Mouse (Mus musculus) retina, postnatal 1 day (tissue): ENCODE data around the gene Shroom3.

Experiments
- DNase-seq: peaks from one replicate; pipeline ENCODE4 v3.0.0-alpha.2; 2012

The Shroom3 gene

DNA sequence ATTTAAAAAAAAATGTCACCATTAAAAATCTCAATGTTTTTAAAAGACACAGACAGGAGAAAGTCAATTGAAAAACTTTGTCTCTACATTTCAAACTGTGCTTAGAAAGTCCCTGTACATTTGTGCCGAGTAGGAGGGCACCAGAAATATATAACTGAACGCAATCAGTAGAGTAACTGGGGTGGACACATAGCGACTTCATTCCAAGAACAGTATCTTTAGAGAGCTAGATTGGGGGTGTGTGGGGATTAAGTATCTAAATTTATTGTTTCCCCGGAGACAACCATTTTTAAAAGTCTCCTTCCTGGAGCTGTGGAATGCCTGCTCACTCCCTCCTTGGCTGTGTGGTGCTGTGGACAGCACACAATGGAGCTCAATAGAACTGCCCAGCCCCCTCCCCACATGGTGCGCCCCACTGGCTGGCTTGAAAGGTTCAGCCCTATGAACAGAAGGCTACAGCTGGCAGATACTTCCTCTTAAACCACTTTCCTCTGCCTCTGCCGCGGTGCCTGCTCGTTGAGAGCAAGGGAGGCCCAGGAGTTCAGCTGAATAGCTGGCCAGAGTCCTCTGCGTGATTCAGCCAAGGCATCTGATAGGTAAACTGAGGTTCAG lies 127.8 kb downstream of the Shroom3 start:
- peak; percentile 73 for DNase-seq

DNA sequence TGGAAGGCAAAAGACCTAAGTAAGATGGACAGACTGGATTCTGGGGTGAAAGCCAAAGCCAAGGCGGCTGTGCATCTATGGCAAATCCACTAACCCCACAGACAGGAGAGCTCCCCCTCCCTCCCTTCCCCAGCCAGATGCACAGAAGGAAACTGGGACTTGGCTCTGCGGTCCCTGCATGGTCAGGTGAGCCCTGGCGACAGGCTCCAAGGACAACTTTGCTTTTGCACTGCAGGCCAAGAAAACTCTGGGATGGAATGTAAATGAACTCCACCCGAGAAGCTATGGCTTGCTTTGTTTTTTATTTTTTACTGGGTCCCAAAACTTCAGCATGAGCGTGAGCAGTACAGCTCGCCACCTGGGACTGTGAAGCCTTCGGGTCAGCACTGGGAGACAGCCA lies 128.5 kb downstream of the Shroom3 start:
- DNase-seq = peak; percentile 32

DNA sequence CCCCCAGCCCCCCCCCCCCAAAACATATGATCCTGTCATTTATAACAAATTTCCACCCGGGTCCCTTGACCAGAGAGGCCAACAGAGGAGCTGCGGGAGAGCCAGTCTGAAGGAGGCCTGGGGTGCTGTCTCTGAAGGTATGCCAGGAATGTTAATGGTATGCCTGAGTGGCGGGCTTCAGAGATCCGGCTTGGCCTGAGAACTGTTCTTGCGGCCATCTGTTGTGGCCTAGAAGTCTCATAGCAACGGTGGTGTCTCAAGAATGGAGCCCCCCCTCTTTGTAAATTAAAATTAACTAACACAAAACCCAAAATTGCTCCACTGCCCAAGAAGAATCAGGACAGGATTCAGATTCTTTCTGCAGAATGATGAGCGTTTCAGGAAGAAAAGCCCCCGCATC lies 129.7 kb downstream of the Shroom3 start:
- DNase-seq = peak; percentile 76

DNA sequence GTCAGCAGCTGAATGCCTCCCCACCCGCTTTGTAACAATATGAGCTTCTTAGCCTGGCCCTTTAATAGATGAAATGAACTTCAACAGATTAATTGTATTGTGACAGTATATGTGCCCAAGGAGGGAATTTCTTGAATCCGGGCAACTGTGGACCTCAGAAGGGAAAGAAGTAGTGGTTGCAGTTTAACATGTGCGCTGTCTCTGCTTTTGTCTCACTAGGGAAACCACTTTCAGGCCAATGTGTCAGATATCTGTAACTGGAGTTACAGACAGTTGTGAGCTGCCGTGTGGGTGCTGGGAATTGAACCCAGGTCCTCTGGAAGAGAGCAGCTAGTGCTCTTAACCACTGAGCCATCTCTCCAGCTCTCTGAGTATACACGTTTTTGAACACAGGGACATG lies 130.3 kb downstream of the Shroom3 start:
- DNase-seq = no peak

DNA sequence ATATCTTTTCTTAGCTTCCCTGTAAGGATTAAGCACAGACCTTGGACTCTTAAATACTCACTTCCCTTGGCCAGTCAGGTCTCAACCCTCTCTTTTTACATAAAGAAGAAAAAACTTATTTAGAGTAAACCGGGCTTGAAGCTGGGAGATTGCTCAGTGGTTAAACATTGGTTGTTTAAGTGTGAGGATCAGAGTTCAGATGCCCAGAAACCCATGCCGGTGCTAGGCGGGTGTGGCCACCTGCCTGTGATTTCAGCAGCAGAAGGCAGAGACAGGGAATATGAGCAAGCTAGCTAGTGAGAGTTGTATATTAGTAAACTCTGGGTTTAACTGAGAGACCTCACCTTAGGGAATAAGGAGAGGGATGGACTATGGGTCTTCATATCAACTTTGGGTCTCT lies 131.4 kb downstream of the Shroom3 start:
- DNase-seq = no peak

DNA sequence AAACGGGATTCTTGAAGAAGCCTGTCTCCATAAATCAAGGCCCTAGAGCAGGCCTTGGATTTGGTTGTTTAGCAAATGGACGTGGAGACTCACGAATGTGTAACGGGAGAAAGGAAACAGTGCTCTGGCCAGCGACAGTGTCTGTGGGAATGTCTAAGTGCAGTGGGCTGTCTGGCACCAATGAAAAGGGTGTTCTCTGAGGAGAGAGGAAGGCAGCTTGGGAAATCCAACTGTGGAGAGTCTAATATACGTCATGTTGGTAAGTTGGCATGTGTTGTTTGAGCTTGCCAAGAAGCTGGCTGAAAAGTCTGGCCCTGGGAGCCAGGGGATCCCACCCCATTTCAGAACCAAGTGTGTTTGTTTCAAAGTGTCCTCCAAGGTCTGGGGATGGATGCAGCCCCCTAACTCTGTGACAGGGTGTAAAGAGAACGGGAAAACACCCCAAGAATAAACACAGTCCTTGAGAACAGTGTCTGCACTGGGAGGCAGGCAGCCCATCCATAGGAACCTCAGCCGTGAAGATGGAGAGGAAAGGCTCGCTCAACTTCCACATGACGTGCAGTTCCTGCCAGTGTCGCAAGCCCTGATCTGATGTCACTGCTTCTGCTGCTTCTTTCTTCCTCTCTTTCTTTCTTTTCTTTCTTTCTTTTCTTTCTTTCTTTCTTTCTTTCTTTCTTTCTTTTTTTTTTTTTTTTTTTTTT lies 134.0 kb downstream of the Shroom3 start:
- no peak for DNase-seq

DNA sequence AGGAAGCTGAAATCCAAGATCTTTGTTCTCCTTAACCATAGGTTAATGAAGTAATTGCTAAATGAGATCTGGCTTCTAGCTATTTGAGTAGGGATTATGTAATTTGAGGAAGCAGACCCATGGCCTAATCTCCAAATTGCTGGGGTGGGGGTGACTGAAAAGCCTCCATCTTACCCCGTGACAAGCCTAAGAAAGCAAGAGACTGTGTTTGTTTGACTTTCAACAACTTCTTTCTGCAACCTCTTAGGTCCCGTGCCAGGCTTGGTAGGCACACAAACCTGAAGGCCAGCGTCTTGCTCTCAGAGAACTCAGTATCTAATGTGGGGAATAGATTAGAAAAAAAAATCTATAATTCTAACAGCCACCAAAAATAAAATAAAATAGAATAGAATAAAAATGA lies 138.1 kb downstream of the Shroom3 start:
- DNase-seq = no peak

DNA sequence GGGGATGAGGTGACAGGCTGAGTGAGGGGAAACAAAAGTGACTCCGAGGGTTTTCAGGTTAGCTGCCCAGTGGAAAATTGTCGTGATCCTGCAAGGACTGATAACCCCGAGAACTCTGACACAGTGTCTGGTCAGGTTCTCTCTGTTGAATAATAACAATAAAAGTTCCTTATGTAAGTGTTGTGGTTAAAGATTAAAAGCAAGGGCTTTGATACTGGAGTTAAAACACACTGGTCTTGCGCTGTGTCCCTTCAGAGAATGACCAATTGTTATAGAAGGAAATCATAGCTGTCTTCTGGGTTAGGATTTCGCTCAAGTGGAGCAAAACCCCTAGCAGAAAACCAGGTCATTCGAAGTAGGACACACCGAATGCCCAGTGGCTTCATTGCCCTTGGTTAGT lies 140.3 kb downstream of the Shroom3 start:
- DNase-seq = no peak

DNA sequence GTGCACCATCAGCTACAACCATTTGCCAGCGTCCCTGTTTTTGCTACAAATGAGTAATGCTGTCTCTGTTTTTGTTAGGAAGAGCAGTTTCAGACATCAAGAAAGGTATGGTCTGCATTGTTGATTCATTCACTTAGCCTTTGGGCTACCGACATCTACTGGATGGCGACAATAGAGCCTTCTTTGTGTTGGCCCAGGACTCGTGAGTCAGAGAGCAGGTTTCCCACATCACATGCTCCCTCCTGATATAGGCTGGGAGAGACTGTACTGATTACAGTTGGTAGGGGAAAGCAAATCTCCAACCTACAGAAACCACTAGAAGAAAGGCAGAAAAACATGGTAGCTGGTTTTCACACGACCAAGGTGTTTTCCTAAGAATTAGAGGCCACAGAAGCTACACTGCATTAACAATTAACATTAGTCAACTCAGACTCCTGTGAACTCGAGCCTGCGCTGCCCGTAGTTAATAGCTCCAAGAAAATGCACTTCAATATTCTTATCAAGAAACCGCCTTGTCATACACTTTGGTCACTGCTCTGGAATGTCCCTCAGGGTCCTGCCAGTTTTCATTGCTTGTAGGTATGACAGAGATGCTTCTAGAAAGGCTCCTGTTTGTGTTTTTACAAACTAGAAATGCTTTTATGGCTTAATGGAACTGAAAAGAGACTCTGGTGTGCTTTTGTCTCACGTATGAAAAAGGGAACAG lies 141.2 kb downstream of the Shroom3 start:
- DNase-seq = no peak

DNA sequence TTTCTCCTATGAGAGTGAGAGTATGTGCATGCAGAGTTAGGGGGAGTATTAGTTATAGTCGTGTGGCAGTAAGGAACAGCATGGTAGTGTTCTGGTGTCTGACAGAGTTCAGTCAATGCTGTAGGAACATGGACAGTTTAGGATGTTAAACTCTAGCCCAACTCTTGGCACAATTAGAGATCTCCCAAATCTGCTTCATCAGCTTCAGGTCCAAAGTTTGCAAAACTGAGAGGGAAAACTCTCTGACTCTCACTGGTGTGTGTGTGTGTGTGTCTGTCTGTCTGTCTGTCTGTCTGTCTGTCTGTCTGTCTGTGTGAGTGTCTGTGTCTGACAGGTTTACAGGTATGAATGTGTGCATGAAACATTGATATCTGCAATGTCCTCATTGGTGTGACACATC lies 147.2 kb downstream of the Shroom3 start:
- no peak for DNase-seq

DNA sequence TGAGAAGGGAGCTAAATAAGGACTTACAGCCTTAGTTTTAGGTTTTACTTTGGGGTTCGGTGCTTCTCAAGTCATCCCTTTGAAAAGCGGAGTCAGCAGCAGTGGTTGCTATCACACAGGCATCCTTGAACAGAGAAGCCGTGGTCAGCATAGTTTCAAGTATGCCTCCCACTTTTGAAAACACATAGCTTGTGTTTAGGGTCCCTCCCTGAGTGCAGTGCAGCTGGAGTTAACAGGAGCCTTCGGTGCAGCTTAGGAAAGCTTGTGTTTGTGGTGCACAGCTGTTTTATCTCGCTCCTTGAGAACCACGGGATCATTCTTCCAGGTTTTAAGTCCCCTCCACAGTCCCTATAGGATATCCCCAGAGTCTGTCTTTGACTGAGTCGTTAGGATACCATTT lies 151.3 kb downstream of the Shroom3 start:
- no peak for DNase-seq

DNA sequence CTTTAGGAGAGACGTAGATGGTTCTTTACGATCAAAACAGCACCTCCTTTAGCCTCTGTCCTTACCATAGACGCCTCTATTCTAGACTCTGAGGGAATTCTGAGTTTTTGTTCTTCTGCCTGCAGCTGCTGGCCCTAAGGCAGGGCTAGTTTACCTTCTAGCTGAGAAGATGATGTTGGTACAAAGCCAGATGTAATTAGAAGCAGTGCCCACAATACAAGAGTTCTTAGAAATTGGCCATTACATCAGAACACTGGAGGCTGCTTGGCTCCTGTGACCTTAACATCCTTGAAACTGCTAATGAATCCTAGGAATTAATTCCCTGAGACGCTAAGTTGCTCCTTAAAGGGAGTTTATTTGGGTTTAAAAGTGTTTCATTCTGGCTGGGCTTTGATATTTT lies 154.1 kb downstream of the Shroom3 start:
- no peak for DNase-seq

DNA sequence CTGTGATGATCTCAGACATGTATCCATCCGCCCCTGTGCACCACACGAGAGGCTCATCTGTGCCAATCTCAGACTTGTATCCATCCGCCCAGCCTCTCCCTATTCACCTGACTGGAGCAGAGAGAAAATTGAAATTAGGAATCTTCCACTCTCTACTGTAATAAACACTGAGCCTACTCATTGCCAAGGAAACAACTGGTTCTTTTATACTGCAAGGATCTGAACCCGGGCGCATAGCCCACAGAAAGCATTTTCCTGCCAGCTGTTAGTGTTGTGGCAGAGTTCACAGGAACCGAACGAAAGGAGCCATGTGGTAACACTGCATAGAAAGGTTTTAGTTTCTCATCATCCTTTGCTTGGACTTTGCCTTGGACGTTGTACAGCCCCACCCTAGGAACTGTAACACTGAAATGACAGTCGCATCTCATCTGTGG lies 155.1 kb downstream of the Shroom3 start:
- no peak for DNase-seq

DNA sequence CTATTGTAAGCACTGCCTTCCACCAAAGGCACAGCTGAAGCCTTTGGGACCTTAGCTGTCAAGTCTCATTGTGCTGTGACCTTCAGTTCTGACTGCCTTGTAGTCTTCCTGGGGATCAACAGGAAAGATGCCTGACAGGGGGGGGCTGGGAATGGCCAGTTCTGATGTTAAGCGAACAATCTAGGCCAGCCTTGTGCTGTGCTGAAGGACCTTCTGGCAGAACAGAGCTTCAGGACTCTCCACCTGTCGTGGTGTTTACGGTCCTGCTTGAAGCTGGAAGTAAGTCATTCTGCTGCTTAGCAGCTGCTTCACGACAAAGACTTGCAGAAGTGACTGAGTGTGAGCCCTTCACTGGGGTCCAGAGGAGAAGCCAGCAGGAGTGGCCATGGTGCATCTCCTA lies 156.1 kb downstream of the Shroom3 start:
- peak; percentile 27 for DNase-seq

DNA sequence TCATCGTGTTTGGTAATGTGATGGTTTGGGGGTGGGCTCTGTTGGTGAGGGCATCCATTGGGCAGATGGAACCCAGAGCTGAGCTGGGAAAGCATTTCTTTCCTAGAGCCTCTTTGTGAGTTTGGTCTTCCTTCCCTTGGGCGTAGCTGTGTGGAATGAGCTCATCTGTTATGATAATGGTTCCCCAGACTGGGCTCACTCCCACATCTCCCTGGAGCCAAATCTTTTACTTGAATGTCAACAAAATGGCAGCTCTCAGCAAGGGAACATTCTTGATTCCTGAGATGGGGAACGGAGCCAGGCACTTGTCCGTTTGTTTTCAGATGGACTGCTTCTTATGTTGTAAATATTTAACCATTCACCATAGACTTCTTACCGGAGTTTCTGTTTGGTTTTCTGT lies 158.2 kb downstream of the Shroom3 start:
- DNase-seq = no peak

DNA sequence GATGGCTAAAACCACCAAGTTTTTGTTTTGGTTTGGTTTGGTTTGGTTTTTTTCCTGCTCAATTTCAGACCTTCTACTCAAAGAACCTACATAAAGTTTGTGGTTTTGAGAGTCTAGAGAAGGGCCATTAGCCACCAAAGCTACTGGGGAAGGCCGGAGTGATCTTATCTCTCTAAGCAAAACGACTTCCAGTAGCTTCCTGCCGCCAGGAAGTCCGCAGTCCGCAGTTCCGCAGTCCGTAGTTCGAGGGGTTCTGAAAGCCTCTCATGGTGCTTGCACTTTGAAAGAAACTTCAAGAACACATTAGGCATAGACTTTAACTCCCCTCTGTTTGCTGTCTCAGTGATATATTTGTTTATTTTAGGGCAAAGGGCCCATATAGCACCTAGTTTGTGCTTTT lies 159.2 kb downstream of the Shroom3 start:
- DNase-seq = no peak

DNA sequence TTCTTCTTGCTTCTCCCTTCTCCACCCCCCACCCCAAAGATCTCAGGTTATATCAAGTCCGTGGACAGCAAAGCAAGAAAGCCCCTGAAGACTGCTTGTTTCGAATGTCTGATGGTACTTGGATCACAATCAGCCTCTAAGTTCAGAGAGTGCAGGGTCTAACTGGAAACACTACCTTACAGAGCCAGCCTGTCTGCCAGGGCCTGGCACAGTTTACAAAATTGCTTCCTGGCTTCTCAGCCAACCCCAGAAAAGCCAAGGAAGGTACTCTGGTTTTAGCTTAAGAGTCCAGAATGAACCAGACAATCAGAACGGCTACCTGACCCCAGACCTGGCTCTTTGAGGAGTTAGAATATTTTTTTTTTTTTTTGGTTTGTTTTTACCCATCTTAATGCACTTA lies 159.6 kb downstream of the Shroom3 start:
- DNase-seq = no peak

DNA sequence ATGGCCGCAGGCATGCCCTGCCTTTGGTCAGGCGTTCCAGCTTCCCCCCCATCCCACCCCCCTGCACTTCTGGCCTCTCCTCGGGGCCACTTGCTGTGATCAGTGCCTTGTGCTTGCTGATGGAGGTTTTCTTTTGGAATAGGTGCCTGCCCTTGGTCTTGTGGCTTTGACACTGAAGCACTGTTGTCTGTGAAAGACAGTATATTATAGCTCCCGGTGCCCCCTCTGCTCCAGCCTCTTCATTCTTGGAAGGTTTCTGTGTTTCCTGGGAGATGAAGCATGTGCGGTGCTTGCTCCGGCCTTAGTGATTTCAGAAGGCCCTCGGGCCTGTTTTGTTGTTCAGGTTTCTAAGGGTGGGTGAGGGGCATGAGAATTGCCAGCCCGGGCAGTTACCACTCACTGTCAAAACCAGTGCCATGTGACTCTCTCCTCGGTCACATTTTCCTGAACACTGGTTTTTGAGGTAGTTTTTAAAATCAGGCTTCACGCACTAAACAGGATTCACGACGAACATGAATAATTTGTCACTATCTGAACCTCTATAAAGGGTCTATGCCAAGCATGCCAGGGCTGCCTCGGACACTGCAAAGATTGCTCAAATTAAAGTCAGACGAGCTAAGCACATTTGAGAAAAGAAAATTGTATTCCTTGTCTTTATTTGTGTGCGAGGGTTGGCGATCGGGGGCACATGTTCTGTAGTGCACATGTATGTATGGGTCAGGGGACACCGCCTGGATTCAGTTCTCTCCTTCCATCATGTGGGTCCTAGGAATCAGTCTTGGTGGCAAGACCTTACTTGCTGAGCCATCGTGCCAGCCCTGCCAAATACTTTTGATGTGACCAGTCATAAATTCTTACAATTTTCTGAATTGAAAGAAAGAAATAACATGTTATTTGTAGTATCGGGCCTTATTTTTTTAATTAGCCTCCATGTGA lies 160.9 kb downstream of the Shroom3 start:
- peak; percentile 39 for DNase-seq

DNA sequence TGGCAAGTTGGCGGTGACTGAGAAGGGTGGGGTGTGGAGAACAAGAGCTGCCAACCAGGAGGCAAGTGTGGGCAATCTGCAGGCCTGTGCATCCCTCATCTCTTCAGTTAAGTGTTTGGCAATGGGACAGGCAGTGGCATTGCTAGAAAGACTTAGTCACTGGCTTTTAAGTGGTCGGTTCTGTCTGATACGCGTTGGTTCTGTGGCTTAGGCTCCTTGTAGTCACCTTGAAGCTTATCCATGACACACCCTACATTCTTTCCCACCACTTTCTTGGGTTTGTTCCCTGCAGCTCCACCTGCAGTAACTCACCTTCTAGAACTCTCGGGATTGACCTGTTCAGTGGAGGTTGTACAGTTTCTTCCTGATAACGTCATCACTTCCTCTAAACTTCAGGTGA lies 166.5 kb downstream of the Shroom3 start:
- no peak for DNase-seq

DNA sequence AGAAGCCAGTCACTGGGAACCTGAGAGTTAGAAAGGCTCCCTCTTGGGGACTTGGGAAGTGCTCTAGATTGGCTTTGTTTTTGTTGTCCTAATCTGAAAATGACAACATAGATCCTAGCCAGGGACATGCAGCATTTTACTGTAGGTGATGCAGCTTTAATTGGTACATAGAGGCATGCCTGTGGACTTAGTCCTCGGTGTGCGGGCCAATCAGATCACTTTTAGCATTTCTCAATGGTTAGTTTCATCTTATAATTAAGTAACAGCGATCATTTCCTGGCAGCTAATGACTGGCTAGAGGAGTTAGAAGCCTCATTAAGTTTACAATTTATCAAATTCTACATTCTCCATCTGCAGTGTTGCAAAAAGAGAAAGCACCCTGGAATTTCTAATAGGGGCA lies 167.7 kb downstream of the Shroom3 start:
- no peak for DNase-seq

DNA sequence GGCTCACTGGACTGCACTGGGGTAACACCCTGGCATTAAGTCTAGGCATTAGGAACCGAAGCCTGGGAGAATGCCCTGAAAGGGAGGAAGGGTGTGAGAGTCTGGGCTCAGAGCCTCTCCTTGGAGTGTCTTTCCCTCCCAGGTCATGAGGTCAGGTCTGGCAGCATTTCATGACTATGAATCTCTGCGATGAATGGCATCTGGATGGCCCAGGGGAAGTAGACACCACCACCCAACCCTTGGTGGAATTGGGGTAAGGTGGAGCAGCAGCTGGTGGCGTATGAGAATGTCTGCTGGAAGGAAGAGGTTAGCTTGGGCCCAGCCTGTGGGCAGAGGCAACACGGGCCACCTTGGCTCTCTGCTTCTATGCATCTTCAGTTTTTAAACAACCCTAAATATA lies 171.7 kb downstream of the Shroom3 start:
- no peak for DNase-seq

DNA sequence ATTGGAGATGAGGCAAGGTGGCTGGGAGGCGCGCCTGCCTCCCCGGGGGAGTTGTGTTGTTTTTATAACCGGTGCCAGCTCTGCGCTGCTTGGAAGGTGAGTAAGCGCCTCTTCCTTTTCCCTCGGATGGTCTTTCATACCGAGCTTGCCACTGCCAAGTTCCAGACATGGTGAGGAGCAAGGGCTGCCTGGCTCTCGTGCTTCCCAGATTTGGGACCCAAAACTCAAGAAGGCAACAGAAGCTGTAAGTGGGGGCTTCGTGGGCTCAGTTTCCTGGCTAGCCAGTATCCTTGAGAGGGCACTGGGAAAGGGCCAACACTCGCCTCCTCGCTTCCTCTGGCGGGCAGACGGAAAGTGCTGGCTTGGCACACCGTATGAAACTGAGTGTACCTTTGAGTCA lies 173.1 kb downstream of the Shroom3 start:
- DNase-seq = no peak

DNA sequence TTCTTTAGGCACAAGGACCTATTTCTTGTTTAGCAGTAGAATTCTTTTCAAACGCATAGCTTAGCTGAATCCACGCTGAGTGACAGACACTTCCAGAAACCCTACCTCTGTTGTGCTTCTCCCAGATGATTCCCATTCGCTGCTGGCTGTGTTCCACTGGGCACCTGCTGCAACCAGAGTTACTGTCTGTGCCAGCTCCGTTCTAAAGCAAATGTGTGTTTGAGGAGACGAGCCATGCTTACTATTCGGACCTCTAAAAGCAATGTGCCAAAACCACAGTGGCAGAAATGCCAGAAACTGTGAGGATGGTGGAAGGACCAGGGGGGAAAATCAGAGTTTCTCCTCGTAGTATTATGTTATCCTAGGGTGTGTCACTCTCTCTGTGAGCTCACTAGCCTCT lies 173.9 kb downstream of the Shroom3 start:
- DNase-seq = no peak
